Mouse (Mus musculus): Measurements from ENCODE around the gene Gad2. TPM values are rescaled to one million over a fixed set of nuclear protein-coding genes. Genes with fewer than 3 reads are reported as not detected.
"Not testable (repeated sequence)": the region's sequence is repeated elsewhere in the genome, so short reads cannot be mapped to it uniquely, and the experiment has no call there.

The Gad2 gene
- polyA plus RNA-seq (2015; fragmentation: Nextera tagmentation; extraction: Ambion mirVana), result 0.19 and 0.56 TPM in 2 replicates

DNA sequence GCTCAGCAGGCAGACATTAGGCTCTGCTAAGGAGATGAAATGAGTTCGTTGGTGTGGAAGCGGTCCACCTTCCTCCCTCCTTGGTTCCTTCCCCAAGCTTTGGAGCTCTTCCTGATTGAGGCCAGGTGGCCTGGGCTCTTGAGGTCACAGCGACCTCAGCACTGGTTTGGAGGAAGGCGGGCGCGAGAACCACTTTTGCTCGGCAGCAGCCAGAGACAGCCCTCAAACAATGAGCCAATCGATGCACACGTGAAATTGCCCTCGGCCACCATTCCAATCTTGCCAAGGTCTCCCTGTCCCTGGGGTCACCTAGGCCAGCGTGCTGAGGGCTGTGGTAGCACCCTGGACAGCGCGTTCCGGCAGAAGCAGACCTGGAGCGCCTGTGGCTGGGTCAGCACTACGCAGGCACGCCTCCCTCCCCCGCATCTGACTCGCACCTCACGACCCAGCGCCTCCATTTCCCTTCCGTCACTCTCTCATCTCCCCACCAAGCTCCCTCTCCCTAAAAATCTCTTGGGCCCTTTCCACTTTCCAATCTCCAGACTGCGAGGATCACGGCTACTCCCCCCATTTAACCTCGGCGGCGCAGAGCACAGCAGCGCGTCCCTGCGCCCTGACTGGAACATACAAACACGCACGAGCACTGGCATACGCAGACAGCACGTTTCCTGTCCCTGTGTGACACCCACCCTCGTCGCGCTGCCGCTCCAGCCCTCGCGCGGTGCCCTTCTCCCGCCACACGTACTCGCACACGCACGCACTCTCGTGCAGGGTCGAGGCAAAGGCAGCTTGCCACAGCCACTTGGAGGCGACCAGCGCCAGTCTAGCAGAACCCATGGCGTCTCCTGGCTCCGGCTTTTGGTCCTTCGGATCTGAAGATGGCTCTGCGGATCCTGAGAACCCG, at the start of gene Gad2:
Gene Gad2, plus strand, starts transcription at position 378 of the 904 bp plus-strand sequence.
- Histone ChIP-seq H3K4me1 (peaks cover 19% of the 10 kb centered on the region; the same call in 1 of the 2 replicates), H3K27ac (no peak within 1 kb of the TSS), H3K36me3 (no peaks in the 10 kb centered on the region), H3K9me3 (no peaks in the 10 kb centered on the region), H3K4me3 (peak within 1 kb of the TSS; percentile 28), H3K9ac (no peak within 1 kb of the TSS), H3K27me3 (peaks cover 91% of the 10 kb centered on the region), H3K4me2 (peak within 1 kb of the TSS; percentile 59)
- ATAC-seq (ENCODE audit: borderline replicate concordance, extremely low read depth, low FRiP score, low TSS enrichment), result peak; percentile 84
- under 1% methylated on average over 47 of the region's 55 CpGs for WGBS

DNA sequence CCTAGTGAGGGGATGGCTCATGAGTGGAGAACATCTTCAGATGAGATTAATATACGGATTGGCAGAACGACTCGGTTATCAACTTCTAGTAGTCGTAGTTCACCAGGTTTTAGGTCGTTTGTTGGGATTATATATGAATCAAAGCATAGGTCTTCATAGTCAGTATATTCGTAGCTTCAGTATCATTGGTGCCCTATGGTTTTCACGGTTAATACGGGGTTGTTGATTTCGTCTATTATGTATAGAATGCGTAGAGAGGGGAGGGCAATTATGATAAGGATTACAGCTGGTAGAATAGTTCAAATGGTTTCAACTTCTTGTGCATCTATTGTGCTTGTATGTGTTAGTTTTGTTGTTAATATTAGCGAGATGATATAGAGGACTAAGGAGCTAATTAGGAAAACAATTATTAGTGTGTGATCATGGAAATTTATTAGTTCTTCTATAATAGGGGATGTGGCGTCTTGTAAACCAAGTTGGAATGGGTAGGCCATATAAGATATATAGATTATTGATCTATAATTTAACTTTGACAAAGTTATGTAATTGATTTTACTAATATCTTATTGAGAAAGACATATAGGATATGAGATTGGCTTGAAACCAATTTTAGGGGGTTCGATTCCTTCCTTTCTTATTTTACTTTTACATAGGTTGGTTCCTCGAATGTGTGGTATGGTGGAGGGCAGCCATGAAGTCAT, 34.4 kb upstream of the Gad2 start:
- not testable (repeated sequence) for H3K9ac ChIP-seq, H3K4me1 ChIP-seq, H3K4me3 ChIP-seq, H3K27me3 ChIP-seq, H3K36me3 ChIP-seq, H3K4me2 ChIP-seq, H3K27ac ChIP-seq, H3K9me3 ChIP-seq
- ATAC-seq (ENCODE audit: borderline replicate concordance, extremely low read depth, low FRiP score, low TSS enrichment), result peak; percentile 83
- 83% methylated on average over 14 of the region's 14 CpGs for WGBS

DNA sequence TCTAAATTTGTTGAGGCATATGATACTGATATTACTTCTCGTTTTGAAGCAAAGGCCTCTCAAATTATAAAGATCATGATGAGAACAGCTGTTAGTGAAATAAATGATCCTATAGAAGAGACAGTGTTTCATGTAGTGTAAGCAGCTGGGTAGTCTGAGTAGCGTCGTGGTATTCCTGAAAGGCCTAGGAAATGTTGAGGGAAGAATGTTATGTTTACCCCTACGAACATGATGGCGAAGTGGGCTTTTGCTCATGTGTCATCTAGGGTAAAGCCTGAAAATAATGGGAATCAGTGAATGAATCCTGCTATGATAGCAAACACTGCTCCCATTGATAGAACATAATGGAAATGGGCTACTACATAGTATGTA, 33.8 kb upstream of the Gad2 start:
- H3K27me3 ChIP-seq, H3K27ac ChIP-seq, H3K36me3 ChIP-seq, H3K9me3 ChIP-seq, H3K4me1 ChIP-seq, H3K4me2 ChIP-seq, H3K9ac ChIP-seq, H3K4me3 ChIP-seq: not testable (repeated sequence)
- ATAC-seq (ENCODE audit: borderline replicate concordance, extremely low read depth, low FRiP score, low TSS enrichment), result peak; percentile 51
- 76% methylated on average over 5 of the region's 5 CpGs for WGBS

DNA sequence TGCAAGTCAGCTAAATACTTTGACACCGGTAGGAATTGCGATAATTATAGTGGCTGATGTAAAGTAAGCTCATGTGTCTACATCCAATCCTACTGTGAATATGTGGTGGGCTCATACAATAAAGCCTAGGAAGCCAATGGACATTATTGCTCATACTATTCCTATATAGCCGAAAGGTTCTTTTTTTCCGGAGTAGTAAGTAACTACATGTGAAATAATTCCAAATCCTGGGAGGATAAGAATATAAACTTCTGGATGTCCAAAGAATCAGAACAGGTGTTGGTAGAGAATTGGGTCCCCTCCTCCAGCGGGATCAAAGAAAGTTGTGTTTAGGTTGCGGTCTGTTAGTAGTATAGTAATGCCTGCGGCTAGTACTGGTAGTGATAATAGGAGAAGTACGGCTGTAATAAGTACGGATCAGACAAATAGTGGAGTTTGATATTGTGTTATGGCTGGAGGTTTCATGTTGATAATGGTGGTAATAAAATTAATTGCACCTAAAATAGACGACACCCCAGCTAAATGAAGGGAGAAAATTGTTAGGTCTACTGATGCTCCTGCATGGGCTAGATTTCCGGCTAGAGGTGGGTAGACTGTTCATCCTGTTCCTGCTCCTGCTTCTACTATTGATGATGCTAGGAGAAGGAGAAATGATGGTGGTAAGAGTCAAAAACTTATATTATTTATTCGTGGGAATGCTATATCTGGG, 33.2 kb upstream of the Gad2 start:
- not testable (repeated sequence) for H3K9me3 ChIP-seq, H3K4me2 ChIP-seq, H3K27ac ChIP-seq, H3K36me3 ChIP-seq, H3K27me3 ChIP-seq, H3K4me1 ChIP-seq, H3K9ac ChIP-seq, H3K4me3 ChIP-seq
- peak; percentile 94 for ATAC-seq (ENCODE audit: borderline replicate concordance, extremely low read depth, low FRiP score, low TSS enrichment)
- WGBS, result 75% methylated on average over 12 of the region's 12 CpGs

DNA sequence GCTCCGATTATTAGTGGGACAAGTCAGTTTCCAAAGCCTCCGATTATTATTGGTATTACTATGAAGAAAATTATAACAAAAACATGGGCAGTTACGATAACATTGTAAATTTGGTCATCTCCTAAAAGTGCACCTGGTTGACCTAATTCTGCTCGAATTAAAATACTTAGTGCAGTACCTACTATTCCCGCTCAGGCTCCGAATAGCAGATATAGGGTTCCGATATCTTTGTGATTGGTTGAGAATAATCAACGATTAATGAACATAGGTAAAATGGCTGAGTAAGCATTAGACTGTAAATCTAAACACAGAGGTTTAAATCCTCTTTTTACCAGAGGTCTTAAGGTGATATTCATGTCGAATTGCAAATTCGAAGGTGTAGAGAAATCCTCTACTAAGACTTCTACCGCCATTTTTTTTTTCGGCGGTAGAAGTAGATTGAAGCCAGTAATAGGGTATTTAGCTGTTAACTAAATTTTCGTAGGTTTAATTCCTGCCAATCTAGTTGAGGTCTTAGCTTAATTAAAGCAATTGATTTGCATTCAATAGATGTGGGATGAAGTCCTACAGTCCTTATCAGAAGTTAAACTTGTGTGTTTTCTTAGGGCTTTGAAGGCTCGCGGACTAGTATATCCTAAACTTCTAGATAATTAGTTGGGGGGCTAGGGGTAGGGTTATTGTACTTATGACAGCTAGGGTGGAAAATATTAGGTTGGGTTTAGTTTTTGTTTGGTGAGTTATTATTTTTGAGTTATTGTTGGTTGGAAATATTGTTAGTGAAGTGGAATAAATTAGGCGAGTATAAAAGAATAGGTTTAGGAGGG, 32.4 kb upstream of the Gad2 start:
- H3K4me1 ChIP-seq, H3K9ac ChIP-seq, H3K27ac ChIP-seq, H3K4me2 ChIP-seq, H3K4me3 ChIP-seq, H3K36me3 ChIP-seq, H3K9me3 ChIP-seq, H3K27me3 ChIP-seq: not testable (repeated sequence)
- 83% methylated on average over 16 of the region's 17 CpGs for WGBS
- peak; percentile 90 for ATAC-seq (ENCODE audit: borderline replicate concordance, extremely low read depth, low FRiP score, low TSS enrichment)

DNA sequence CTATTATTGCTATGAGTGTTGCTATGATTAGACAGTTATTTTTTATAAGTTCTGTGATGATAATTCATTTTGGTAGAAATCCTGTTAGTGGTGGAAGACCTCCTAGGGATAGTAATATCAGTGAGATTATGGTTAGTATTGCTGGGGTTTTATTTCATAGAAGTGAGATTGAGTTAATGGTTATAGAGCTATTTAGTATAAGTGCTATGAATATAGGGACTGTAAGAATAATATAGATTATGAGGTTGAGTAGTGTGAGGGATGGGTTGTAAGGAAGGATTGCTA, 31.9 kb upstream of the Gad2 start:
- no peaks in the 10 kb centered on the region for H3K36me3 ChIP-seq
- ATAC-seq (ENCODE audit: borderline replicate concordance, extremely low read depth, low FRiP score, low TSS enrichment), result no peak
- H3K4me2 ChIP-seq, result no peak overlapping the region
- H3K9me3 ChIP-seq, result no peaks in the 10 kb centered on the region
- H3K27me3 ChIP-seq, result no peaks in the 10 kb centered on the region
- H3K27ac ChIP-seq, result no peak overlapping the region
- no peak overlapping the region for H3K9ac ChIP-seq
- H3K4me1 ChIP-seq, result no peaks in the 10 kb centered on the region
- H3K4me3 ChIP-seq, result no peak overlapping the region

DNA sequence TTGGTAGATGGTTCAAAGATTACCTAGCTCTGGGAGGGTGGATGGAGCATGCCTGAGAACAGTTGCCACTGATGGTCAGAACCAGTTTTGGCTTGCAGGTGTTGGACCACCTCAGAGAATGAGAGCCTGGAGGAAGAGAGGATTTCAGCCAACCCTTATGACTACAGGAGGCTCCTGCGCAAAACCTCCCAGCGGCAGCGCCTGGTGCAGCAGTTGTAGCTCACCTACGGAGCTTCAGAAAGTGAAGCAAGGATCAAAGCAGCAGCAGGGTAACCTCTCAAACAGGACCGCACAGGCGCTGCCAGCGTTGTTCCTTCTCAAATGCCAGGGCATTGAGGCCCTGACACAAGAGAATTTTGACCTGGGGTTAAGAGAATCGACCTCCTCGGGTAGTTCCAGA, 4.1 kb upstream of the Gad2 start:
- no peaks in the 10 kb centered on the region for H3K36me3 ChIP-seq
- peaks cover 52% of the 10 kb centered on the region for H3K27me3 ChIP-seq
- H3K4me1 ChIP-seq, result peaks cover 11% of the 10 kb centered on the region; the same call in 1 of the 2 replicates
- H3K9ac ChIP-seq, result no peak overlapping the region
- 8% methylated on average over 9 of the region's 9 CpGs for WGBS
- H3K4me2 ChIP-seq, result no peak overlapping the region
- H3K27ac ChIP-seq, result no peak overlapping the region
- H3K9me3 ChIP-seq, result no peaks in the 10 kb centered on the region
- ATAC-seq (ENCODE audit: borderline replicate concordance, extremely low read depth, low FRiP score, low TSS enrichment), result no peak
- H3K4me3 ChIP-seq, result no peak overlapping the region

DNA sequence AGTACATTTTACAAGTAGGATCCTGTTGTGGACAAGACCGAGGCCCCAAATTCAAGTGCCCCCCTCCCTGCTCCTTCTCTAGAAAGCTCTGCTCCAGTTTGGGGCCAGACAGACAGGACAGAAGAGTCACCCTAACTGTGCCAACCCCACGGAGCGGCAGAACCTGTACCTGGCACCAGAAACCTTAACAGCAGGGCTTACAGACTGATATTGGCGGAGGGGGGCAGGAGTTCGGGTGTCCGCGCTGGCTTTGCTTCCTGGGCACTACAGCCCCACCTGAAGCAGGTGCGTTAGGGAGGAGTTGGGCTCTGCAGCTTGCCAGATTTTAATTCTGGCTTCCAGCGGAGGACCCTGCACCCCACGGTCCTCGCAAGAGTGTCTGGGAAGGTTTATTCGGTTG, 2.6 kb upstream of the Gad2 start:
- WGBS, result 3% methylated on average over 12 of the region's 12 CpGs
- no peak overlapping the region for H3K4me3 ChIP-seq
- ATAC-seq (ENCODE audit: borderline replicate concordance, extremely low read depth, low FRiP score, low TSS enrichment), result no peak

DNA sequence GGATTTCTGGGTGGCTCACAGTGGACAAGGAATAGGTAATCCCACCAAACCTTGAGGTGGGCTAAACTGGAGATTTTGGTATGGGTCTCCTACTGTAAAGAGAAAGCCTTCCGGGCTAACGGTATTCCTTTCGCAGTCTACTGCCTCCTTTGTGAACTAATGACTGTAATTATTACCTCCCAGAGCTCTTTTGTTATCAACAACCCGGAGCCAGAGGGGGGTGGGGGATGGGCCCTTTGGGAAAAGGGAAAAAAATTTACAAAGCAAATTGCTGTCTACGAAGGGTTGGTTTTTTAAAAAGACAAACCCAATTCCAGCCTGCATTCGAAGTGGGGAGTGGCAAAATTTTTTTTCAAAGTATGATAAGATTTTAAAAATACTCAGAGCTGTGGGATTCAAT, 2.0 kb upstream of the Gad2 start:
- Histone ChIP-seq H3K27ac (no peak overlapping the region), H3K9me3 (no peaks in the 10 kb centered on the region), H3K27me3 (peaks cover 73% of the 10 kb centered on the region), H3K9ac (no peak overlapping the region), H3K4me3 (no peak overlapping the region), H3K4me1 (peaks cover 19% of the 10 kb centered on the region; the same call in 1 of the 2 replicates), H3K4me2 (no peak overlapping the region), H3K36me3 (no peaks in the 10 kb centered on the region)
- ATAC-seq (ENCODE audit: borderline replicate concordance, extremely low read depth, low FRiP score, low TSS enrichment), result no peak
- 2% methylated on average over 6 of the region's 6 CpGs for WGBS

More for the DNA sequence above, 2.6 kb upstream of the Gad2 start:
- H3K27me3 ChIP-seq, result peaks cover 67% of the 10 kb centered on the region
- H3K9me3 ChIP-seq, result no peaks in the 10 kb centered on the region
- no peak overlapping the region for H3K27ac ChIP-seq
- peaks cover 19% of the 10 kb centered on the region; the same call in 1 of the 2 replicates for H3K4me1 ChIP-seq
- H3K36me3 ChIP-seq, result no peaks in the 10 kb centered on the region
- no peak overlapping the region for H3K4me2 ChIP-seq
- no peak overlapping the region for H3K9ac ChIP-seq

DNA sequence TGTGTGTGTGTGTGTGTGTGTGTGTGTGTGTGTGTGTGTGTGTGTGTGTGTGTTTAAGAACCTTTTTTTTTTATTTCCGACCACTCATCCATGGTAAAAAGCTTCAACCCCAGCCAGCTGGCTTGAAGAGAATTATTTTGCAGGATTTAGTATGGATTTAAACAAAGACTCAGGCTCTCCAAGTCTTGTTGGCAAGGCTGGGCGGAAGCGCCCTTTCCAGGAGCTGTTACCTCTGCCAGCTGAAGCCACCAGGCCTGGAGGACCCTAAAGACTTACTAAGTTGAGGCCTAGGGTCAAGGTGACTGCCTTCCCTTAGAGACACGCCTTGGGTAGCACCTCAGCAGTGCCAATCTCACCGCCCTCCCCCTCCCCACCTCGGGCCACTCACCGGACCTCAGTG, 1.5 kb upstream of the Gad2 start:
- 3% methylated on average over 7 of the region's 7 CpGs for WGBS
- H3K27me3 ChIP-seq, result peaks cover 78% of the 10 kb centered on the region
- ATAC-seq (ENCODE audit: borderline replicate concordance, extremely low read depth, low FRiP score, low TSS enrichment), result no peak
- no peak overlapping the region for H3K4me3 ChIP-seq
- no peak overlapping the region for H3K27ac ChIP-seq
- no peaks in the 10 kb centered on the region for H3K9me3 ChIP-seq
- H3K4me1 ChIP-seq, result peaks cover 19% of the 10 kb centered on the region; the same call in 1 of the 2 replicates
- H3K9ac ChIP-seq, result no peak overlapping the region
- no peaks in the 10 kb centered on the region for H3K36me3 ChIP-seq
- no peak overlapping the region for H3K4me2 ChIP-seq

DNA sequence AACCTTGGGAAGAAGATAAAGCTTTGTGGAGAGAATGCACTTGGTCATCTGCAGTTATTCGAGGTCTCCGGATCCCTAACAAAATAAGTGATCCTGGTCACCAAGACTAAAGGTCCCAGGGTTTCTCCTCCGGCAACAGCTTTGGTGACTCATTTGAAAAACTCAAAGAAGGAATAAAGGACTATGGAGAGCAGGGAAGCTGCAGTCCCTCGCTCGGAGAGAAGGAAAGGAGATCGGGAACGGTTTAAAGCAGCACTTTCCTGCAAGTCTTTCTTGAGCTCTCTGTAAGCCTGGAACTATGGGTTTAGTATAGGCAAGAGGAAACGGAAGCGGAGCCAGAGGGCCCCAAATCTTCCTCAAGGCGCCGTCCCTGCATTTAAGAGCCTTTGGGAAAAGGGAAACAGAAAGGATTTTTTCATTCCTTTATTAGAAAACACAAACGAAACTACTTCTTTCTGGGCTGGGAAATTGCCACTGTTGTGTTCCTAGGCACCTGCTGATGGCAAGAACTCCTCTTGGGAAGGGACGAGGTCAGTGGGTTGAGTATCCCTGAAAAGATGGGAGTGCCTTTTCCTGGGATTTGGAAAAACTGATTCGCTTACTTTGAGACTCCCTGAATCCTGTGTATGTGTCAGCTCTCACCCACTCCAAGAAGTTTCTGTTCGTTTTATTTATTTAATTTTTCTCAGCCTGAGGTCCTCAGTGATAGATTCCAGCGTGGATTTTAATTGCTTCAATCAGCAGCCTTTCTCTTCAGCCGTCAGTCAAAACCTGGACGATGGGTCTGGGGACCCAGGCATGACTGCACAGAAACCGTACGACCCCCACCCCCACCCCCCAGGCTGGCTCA, 802 bp upstream of the Gad2 start:
- Histone ChIP-seq H3K4me3 (peak overlapping the region; percentile 28; the same call in 1 of the 2 replicates), H3K4me1 (peaks cover 19% of the 10 kb centered on the region; the same call in 1 of the 2 replicates), H3K9ac (no peak overlapping the region), H3K9me3 (no peaks in the 10 kb centered on the region), H3K4me2 (peak overlapping the region; percentile 59; the same call in 1 of the 2 replicates), H3K27me3 (peaks cover 85% of the 10 kb centered on the region), H3K27ac (no peak overlapping the region), H3K36me3 (no peaks in the 10 kb centered on the region)
- no peak for ATAC-seq (ENCODE audit: borderline replicate concordance, extremely low read depth, low FRiP score, low TSS enrichment)
- 5% methylated on average over 20 of the region's 20 CpGs for WGBS

Data from lung, embryonic 15.5 days (tissue).